Mouse (Mus musculus) c-Kit-positive CD71-positive TER-119-negative erythroid progenitor cells, embryonic 14.5 days (primary cell): ENCODE results near the gene Gca.

Experiments
- DNase-seq: peaks from one replicate; pipeline ENCODE4 v3.0.0-alpha.2; 2013; ENCODE audit warnings: low read depth

The Gca gene

DNA sequence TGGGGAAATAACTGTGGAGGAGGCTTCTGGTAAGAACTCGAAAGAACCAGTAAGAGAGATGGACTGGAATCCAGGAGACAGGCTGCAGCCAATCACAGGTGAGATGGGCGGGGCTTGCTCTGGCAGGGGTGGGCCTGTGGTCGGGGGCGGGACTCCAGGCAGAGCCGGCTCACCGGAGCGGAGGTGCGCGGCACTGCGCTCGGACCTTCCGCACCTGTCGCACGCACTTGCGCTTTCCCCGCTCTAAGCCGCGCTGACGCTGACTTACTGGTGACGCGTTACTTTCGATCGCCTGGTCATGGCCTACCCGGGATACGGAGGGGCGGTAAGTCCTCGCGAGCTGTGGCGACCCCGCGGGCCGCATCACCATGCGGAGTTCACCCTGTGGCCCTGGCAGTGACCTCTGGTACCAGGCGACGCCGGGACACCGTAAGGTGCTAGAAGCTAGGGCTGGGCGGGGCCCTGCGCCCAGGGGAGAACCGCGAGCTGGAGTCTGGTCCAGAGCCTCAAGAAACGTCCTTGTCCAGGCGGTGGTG, at the start of gene Gca:
Gene Gca (plus strand): TSS at position 151 of the 536 bp plus-strand sequence.
- DNase-seq: peak; percentile 75

- peak; percentile 76 for DNase-seq
Measured at GRCm38 (mm10) chr2:62618934-62619341, 45.1 kb upstream of the Gca start.

DNA sequence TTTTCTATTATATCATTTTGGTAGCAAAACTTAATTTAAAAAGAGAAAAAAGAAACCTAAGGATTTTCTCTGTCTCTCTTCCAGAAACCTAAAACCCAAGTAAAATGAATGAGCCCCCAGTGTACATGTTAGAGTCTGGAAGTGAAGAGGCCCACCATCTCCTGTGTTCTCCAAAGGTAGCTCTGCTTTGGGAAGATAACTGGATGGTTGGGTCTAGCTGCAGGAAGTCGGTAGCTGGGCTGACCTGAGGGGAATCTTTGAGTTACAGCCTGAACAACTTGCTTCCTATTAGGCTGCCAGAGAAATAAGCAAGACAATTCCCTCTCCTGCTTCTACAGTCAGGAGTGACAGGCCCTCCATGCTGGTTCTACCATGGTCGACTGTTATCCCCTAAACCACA, 44.4 kb upstream of the Gca start:
- no peak for DNase-seq

- no peak for DNase-seq
Measured at GRCm38 (mm10) chr2:62623024-62623441, 41.1 kb upstream of the Gca start.

DNA sequence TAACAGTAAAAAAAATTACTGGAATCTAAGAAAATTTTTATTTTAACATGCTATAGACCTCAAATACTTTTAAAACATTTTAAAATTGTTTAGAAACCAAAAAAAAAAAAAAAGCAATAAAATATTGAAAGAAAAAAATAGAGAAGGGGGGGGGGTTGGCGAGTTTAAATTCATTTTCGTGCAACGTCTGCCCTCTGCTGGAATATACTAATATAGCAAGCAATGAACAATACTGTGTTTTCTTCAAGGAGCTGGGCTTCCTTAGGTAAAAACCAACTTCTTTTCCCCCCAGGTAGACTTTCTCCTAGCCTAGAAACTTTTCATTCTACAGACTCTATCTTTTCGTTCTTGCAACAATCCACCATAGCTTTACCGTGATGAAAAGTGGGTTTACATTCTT, 36.4 kb upstream of the Gca start:
- DNase-seq: no peak

GRCm38 (mm10) chr2:62628356-62628755, 35.7 kb upstream of the Gca start:
- DNase-seq: no peak

DNA sequence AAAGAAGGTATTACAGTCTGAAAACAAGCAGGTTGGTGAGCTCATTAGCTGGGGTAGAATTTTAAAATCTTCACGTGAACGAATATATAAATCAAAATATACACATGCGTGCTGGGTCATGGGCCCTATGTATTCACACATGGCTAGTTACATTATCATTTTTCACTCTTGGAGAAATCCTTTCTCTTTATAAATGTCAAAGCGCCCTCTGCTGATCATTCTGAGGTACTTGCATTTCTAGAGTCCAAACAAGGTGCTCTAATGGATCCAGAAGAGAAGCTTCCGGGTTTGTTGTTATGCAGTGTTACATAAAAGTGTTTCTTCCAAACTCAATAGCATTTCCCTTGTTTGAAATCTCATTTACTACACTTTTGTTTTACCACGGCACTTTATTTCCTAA, 33.6 kb upstream of the Gca start:
- DNase-seq: peak; percentile 56

- DNase-seq: no peak
Measured at GRCm38 (mm10) chr2:62639869-62640268, 24.2 kb upstream of the Gca start.

- no peak for DNase-seq
Measured at GRCm38 (mm10) chr2:62643405-62644305, 20.4 kb upstream of the Gca start.

- no peak for DNase-seq
Measured at GRCm38 (mm10) chr2:62644891-62645290, 19.2 kb upstream of the Gca start.

DNA sequence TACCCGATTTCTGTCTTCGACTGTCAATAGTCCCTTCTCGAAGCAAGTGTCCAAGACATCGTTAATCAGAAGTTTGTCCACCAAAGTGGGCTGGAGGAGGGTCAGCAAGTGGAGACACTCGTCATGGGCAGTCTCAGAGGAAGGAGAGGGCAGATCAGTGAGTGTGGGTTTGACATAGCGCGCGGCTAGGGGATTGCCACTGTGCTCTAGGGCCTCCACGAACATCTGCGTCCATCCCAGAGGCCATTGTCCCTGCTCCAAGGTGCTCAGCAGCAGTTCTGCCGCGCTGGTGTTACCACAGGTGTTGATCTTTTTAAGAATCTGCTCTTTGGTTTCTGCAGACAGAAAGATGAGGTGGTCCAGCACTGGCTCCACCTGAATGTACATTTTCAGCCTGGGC, 18.6 kb upstream of the Gca start:
- DNase-seq: no peak

GRCm38 (mm10) chr2:62646014-62646645, 18.0 kb upstream of the Gca start, which contains the start of gene Ifih1:
TSS of gene Ifih1 (minus strand) at chr2:62646255.
- DNase-seq: peak; percentile 52

DNA sequence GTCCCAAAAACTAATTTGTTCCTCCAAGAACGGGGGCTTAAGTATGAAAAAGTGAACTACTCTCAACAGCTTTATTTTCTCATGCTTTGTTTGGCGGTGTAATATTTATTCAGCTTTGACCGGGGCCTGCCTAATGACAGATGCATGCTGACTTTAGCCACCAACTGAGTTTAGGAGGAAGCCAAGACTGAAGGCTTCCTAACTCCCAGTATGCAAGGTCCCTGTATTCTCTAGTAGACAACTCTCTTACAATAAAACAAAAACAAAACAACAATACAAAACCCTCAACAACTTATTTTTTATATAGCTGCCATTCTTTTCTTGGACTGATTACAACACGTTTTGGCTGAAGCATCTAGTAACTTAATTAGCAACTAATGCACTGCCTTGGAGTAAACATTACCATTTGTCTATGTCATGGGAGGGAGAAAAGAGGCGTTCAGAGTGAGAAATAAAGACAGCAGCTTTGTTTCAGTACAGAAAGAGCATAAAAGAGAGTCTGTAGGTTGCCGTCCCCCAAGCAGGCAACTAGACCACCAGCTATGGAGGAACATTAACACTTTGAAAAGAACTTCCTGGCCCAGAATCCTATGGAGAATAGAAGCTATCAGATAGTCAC, 17.3 kb upstream of the Gca start:
- DNase-seq: no peak

- no peak for DNase-seq
Measured at GRCm38 (mm10) chr2:62651890-62652289, 12.2 kb upstream of the Gca start.

GRCm38 (mm10) chr2:62652466-62652865, 11.6 kb upstream of the Gca start:
- DNase-seq: no peak

- peak; percentile 54 for DNase-seq
Measured at GRCm38 (mm10) chr2:62654519-62655338, 9.4 kb upstream of the Gca start.

- DNase-seq: no peak
Measured at GRCm38 (mm10) chr2:62656072-62656471, 8.0 kb upstream of the Gca start.

- DNase-seq: no peak
Measured at GRCm38 (mm10) chr2:62660565-62660964, 3.5 kb upstream of the Gca start.

GRCm38 (mm10) chr2:62662560-62662959, 1.5 kb upstream of the Gca start:
- no peak for DNase-seq

GRCm38 (mm10) chr2:62664839-62665238, 754 bp downstream of the Gca start:
- no peak for DNase-seq

DNA sequence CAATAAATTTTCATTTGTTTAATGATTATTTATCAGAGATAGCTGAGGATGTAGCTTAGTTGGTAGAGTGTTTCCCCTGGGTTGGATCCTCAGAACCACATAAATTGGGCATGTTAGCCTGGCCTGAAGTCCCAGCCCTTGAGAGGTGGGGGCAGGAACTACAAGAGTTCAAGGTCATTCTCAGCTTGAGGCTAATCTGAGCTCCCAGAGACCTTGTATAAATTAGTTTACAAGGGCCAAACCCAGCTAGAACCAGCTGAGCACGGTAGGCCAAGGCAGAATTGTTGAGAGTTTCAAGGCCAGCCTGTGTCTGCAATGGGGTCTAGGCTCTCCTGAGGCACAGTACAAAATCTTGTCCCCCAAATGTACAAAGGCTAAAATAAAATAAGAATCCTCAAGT, 1.5 kb downstream of the Gca start:
- no peak for DNase-seq

DNA sequence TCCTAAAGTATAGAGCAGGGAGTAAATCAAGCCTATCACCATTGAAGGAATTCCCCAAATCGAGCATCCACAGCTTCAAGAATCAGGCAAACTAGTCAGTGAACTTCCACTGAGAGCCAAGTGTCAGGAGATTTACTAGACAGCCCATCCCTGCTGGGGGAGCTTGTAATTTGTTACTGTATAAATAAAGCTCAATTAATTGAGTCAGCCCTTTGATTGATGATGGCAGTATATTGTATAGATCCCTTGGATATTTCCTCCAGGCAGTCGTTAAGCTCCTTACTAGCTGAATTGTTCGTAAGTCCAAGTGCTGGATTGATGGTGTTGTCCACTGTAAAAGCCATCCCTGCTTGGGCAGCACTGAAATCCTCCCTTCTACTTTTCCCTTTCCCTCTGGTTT, 5.8 kb downstream of the Gca start:
- DNase-seq: no peak
